Mouse (Mus musculus) myocyte (in vitro differentiated cells): ENCODE measurements at regions not wholly inside any gene's neighbourhood (a gene's known extent, or its start where the extent isn't known, plus 50 kb on each side); places are given as distances from the start of the nearest gene placed in this dataset.

Experiments
- H3K27me3 ChIP-seq: one replicate; pipeline ENCODE4 v1.6.1; 2011; ENCODE audit not compliant: control insufficient read depth, insufficient read depth, insufficient read length
- H3K36me3 ChIP-seq: one replicate; pipeline ENCODE4 v1.6.1; 2011; ENCODE audit not compliant: control insufficient read depth, insufficient read depth
- H3K4me2 ChIP-seq: one replicate; pipeline ENCODE4 v1.6.1; 2011; ENCODE audit warnings: low read depth, control low read depth
- H3K4me3 ChIP-seq: one replicate; pipeline ENCODE4 v1.5.1; 2011; ENCODE audit warnings: mild to moderate bottlenecking, control low read depth, moderate library complexity
- H3K79me2 ChIP-seq: one replicate; pipeline ENCODE4 v1.6.1; 2011; ENCODE audit not compliant: control insufficient read depth, insufficient read depth
- H3ac ChIP-seq: one replicate; pipeline ENCODE4 v1.6.1; 2011; ENCODE audit not compliant: control insufficient read depth, insufficient read length
- CEBPB ChIP-seq: IDR thresholded peaks from 2 replicates; pipeline ENCODE4 v1.6.1; 2011; ENCODE audit warnings: mild to moderate bottlenecking, moderate library complexity; ENCODE audit not compliant: poor library complexity, insufficient read depth, severe bottlenecking
- E2F4 ChIP-seq: IDR thresholded peaks from one replicate; pipeline ENCODE4 v1.6.1; 2011; ENCODE audit warnings: mild to moderate bottlenecking, control low read depth, moderate library complexity; ENCODE audit not compliant: insufficient read depth
- MAX ChIP-seq: IDR thresholded peaks from one replicate; pipeline ENCODE4 v1.6.1; 2011; ENCODE audit warnings: low read depth, mild to moderate bottlenecking, control low read depth
- MYOD1 ChIP-seq, 3 experiments: IDR thresholded peaks; one replicate each; pipeline ENCODE4 v1.6.1; 2011; ENCODE audit warnings: control low read depth in 2 of 3, low read depth in 2 of 3, mild to moderate bottlenecking in 2 of 3, moderate library complexity in 1 of 3; ENCODE audit not compliant: insufficient read length in 2 of 3, control insufficient read depth in 1 of 3
- MYOG ChIP-seq, 3 experiments: IDR thresholded peaks; one replicate each; pipeline ENCODE4 v1.6.1; 2011; ENCODE audit warnings: control low read depth in 2 of 3, low read depth in 2 of 3, mild to moderate bottlenecking in 2 of 3; ENCODE audit not compliant: insufficient read length in 2 of 3, control insufficient read depth in 1 of 3, insufficient read depth in 1 of 3
- POLR2A ChIP-seq: IDR thresholded peaks from one replicate; pipeline ENCODE4 v1.6.1; 2011; ENCODE audit warnings: low read depth, mild to moderate bottlenecking, control low read depth, moderate library complexity; ENCODE audit not compliant: insufficient read length
- POLR2AphosphoS2 ChIP-seq: IDR thresholded peaks from one replicate; pipeline ENCODE4 v1.6.1; 2011; ENCODE audit warnings: low read depth, control low read depth; ENCODE audit not compliant: insufficient read length
- REST ChIP-seq: IDR thresholded peaks from one replicate; pipeline ENCODE4 v1.6.1; 2011; ENCODE audit warnings: mild to moderate bottlenecking, control low read depth, moderate library complexity; ENCODE audit not compliant: insufficient read depth, insufficient read length
- SRF ChIP-seq: IDR thresholded peaks from one replicate; pipeline ENCODE4 v1.6.1; 2011; ENCODE audit warnings: low read depth; ENCODE audit not compliant: control insufficient read depth, insufficient read length
- TCF12 ChIP-seq: IDR thresholded peaks from one replicate; pipeline ENCODE4 v1.6.1; 2011; ENCODE audit warnings: mild to moderate bottlenecking, control low read depth; ENCODE audit not compliant: poor library complexity, insufficient read depth, severe bottlenecking
- TCF3 ChIP-seq: IDR thresholded peaks from one replicate; pipeline ENCODE4 v1.6.1; 2011; ENCODE audit warnings: low read depth, control low read depth; ENCODE audit not compliant: insufficient read length
- USF1 ChIP-seq: IDR thresholded peaks from one replicate; pipeline ENCODE4 v1.6.1; 2011; ENCODE audit warnings: low read depth, mild to moderate bottlenecking, control low read depth, moderate library complexity

DNA sequence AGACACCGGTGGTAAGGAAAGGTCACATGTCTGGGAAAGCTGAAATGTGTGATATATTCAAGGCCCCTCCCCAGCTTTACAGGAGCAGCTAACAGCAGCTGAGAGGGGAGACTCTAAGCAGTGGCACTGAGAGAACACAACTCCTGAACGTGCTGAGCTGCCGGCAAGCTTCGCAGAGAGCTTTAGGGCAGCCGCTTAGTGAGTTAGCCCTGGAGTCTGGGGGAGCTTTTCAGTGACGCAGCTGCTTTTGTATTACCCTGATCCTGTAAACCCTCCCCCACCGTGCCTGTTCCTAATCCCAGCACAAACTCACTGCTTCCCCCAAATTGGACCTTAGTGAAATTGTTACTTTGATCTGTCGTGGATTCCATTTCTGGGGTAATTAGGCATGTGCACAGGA, 442.6 kb downstream of the Prdm2 start:
- H3K79me2 ChIP-seq: no peaks in the 10 kb centered on the region
- no peak overlapping the region for H3K4me2 ChIP-seq
- no peaks in the 10 kb centered on the region for H3K36me3 ChIP-seq
- H3K27me3 ChIP-seq: no peaks in the 10 kb centered on the region
- H3K4me3 ChIP-seq: no peak overlapping the region
- TF ChIP-seq MAX: no peak
- TF ChIP-seq SRF: no peak
- H3ac ChIP-seq: no peak overlapping the region

GRCm38 (mm10) chr4:142767665-142768064, 445.1 kb downstream of the Prdm2 start:
- H3ac ChIP-seq: no peak overlapping the region
- no peak for TF ChIP-seq REST
- no peaks in the 10 kb centered on the region for H3K27me3 ChIP-seq
- no peak overlapping the region for H3K4me2 ChIP-seq
- H3K79me2 ChIP-seq: no peaks in the 10 kb centered on the region
- H3K4me3 ChIP-seq: no peak overlapping the region
- H3K36me3 ChIP-seq: no peaks in the 10 kb centered on the region

DNA sequence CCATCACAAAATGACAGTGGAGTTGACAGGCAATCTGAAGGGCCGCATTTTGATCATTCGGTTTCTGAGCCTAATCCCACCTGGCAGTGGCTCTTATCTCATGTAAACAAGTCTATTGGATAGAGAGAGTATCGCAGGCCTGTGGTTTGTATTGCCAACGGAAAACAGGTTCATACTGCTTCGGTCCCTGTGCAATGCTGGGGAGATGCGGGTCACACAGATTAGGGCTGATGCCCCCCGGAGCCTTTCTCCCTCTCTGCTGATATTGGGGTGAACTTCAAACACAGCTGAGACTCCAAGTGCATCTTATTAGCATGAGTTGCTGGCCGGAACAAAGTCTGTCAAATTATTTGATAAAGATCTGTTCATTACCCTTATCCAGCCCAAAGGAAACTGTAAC, 451.2 kb downstream of the Prdm2 start:
- Histone ChIP-seq H3K79me2 (no peaks in the 10 kb centered on the region), H3K4me2 (no peak overlapping the region), H3K27me3 (no peaks in the 10 kb centered on the region), H3K4me3 (no peak overlapping the region), H3K36me3 (no peaks in the 10 kb centered on the region), H3ac (no peak overlapping the region)
- no peak for TF ChIP-seq MYOD1 (IDR thresholded peaks at IDR 0.05; ENCODE audit: control insufficient read depth in 1 of 3, insufficient read length in 2 of 3, low read depth in 2 of 3)
- no peak for TF ChIP-seq POLR2A

- no peaks in the 10 kb centered on the region for H3K79me2 ChIP-seq
- TF ChIP-seq E2F4 (no peak), MYOG (IDR thresholded peaks at IDR 0.05; ENCODE audit: control insufficient read depth in 1 of 3, insufficient read depth in 1 of 3, insufficient read length in 2 of 3, low read depth in 2 of 3) (no peak), MYOD1 (IDR thresholded peaks at IDR 0.05; ENCODE audit: control insufficient read depth in 1 of 3, insufficient read length in 2 of 3, low read depth in 2 of 3) (no peak), POLR2AphosphoS2 (no peak), REST (no peak), POLR2A (no peak), SRF (no peak), TCF12 (no peak), USF1 (no peak), MAX (no peak), TCF3 (no peak)
- H3K36me3 ChIP-seq: no peaks in the 10 kb centered on the region
- H3ac ChIP-seq: no peak overlapping the region
- H3K27me3 ChIP-seq: no peaks in the 10 kb centered on the region
- no peak overlapping the region for H3K4me2 ChIP-seq
- H3K4me3 ChIP-seq: no peak overlapping the region
Measured at GRCm38 (mm10) chr4:142758102-142758501, 454.7 kb downstream of the Prdm2 start.

DNA sequence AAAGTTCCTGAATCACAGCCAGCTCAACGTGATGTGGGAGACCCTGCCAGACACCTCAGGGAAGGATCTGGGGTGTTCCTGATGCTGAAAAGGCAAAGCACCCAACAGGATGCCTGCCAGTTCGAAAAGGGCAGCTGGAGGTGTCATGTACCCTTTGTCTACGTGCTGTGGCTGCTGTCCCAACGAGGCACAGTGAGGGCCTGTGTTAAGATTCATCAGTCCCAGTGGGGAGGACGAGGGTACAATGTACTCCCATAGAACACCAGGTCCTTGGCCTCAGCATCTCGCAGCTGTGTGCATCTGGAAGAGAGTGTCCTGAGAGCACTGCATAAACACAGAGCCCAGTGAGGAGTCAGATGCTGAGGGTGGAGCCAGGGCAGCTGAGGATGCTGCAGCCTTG, 456.5 kb downstream of the Prdm2 start:
- H3ac ChIP-seq: no peak overlapping the region
- H3K27me3 ChIP-seq: no peaks in the 10 kb centered on the region
- H3K4me3 ChIP-seq: no peak overlapping the region
- no peak overlapping the region for H3K4me2 ChIP-seq
- TF ChIP-seq MYOG (IDR thresholded peaks at IDR 0.05; ENCODE audit: control insufficient read depth in 1 of 3, insufficient read depth in 1 of 3, insufficient read length in 2 of 3, low read depth in 2 of 3) (no peak), SRF (no peak), REST (no peak)
- no peaks in the 10 kb centered on the region for H3K79me2 ChIP-seq
- H3K36me3 ChIP-seq: no peaks in the 10 kb centered on the region

DNA sequence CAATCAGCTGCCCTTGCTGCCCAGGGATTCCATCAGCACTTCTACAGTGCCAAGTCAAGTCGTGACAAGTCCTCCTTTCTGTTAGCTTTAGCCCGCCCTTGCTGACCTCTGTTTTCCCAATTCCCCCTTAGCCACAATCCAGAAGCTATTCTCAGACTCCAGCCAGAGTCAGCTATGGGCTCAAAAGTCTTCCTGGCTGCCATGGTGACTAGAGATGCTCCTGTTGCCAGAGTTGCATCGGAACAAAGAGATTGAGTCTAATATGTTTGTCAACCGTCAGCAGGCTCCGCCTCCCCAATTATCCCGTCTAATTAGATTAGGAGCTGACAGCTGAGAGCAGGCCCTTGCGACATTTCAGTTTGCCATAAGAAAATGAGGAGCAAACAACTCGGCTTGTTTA, 462.9 kb downstream of the Prdm2 start:
- no peak overlapping the region for H3K4me3 ChIP-seq
- no peak overlapping the region for H3K4me2 ChIP-seq
- TF ChIP-seq SRF: no peak
- TF ChIP-seq TCF12: no peak
- TF ChIP-seq E2F4: no peak
- TF ChIP-seq MAX: no peak
- no peak for TF ChIP-seq MYOD1 (IDR thresholded peaks at IDR 0.05; ENCODE audit: control insufficient read depth in 1 of 3, insufficient read length in 2 of 3, low read depth in 2 of 3)
- no peak for TF ChIP-seq POLR2AphosphoS2
- TF ChIP-seq TCF3: no peak
- no peak for TF ChIP-seq POLR2A
- TF ChIP-seq USF1: no peak
- TF ChIP-seq CEBPB: no peak
- TF ChIP-seq MYOG (IDR thresholded peaks at IDR 0.05; ENCODE audit: control insufficient read depth in 1 of 3, insufficient read depth in 1 of 3, insufficient read length in 2 of 3, low read depth in 2 of 3): no peak
- no peak for TF ChIP-seq REST

More for the DNA sequence above, 462.9 kb downstream of the Prdm2 start:
- Histone ChIP-seq H3K27me3 (no peaks in the 10 kb centered on the region), H3K36me3 (no peaks in the 10 kb centered on the region), H3ac (no peak overlapping the region), H3K79me2 (no peaks in the 10 kb centered on the region)
